Mouse (Mus musculus) cerebellum, adult 2 months (tissue): ENCODE measurements around the gene Aplf.

Experiments
- CTCF ChIP-seq: fragments of 200-500 bp; IDR thresholded peaks from 2 replicates; pipeline ENCODE4 v1.5.1; 2011; ENCODE audit warnings: low read depth, mild to moderate bottlenecking, control low read depth, low read length, moderate library complexity, borderline replicate concordance; ENCODE audit not compliant: insufficient read depth
- POLR2A ChIP-seq: fragments of 200-500 bp; IDR thresholded peaks from 2 replicates; pipeline ENCODE4 v1.6.1; 2011; ENCODE audit warnings: low read length, control low read depth, borderline replicate concordance; ENCODE audit not compliant: insufficient read depth

DNA sequence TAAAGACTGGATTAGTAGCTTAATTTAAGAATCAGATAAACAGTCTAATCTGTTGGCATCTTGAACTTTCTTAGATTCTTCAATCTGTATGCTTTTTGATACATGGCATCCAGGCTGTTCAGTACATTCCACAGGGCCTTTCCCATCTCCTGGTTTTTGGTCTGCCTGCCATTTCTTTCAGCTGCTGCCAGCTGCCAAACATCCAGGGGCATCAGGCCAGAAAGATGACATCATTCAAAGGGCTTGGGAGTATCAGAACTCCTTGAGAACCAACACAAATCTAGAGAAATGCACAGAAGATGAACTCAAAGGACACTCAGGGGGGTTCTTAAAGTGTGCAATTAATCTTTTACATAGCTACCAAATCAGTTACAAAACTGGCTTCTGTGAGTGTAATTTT, 72.2 kb downstream of the Aplf start:
- TF ChIP-seq CTCF (no peak), POLR2A (no peak)
